Mouse (Mus musculus) midbrain, postnatal 0 days (tissue): ENCODE measurements around the gene Sucnr1. TPM values are rescaled to one million over a fixed set of nuclear protein-coding genes. Genes with fewer than 3 reads are reported as not detected.
"Not testable (repeated sequence)": the region's sequence is repeated elsewhere in the genome, so short reads cannot be mapped to it uniquely, and the experiment has no call there.

Source experiments
- ATAC-seq: fragments of 200-750 bp; cut with Nextera tagmentation; 2 replicates; pipeline ENCODE4 v1.8.0; 2017; ENCODE audit warnings: moderate number of reproducible peaks, mild to moderate bottlenecking, moderate TSS enrichment, moderate library complexity; ENCODE audit not compliant: low FRiP score
- DNase-seq: peaks from one replicate; pipeline ENCODE4 v3.0.0-alpha.2; 2015; ENCODE audit warnings: low spot score
- H3K27ac ChIP-seq: fragments of 300-500 bp; sonication (generic); 2 replicates; pipeline ENCODE4 v1.5.1; 2014; ENCODE audit warnings: low read depth, mild to moderate bottlenecking, low read length, mixed read lengths
- H3K27me3 ChIP-seq: fragments of 300-500 bp; sonication (generic); 2 replicates; pipeline ENCODE4 v1.6.1; 2014; ENCODE audit warnings: low read length, control low read depth, mixed read lengths; ENCODE audit not compliant: insufficient read depth
- H3K36me3 ChIP-seq: fragments of 300-500 bp; sonication (generic); 2 replicates; pipeline ENCODE4 v1.6.1; 2014; ENCODE audit warnings: low read length, control low read depth, mixed read lengths; ENCODE audit not compliant: insufficient read depth
- H3K4me1 ChIP-seq: fragments of 300-500 bp; sonication (generic); 2 replicates; pipeline ENCODE4 v1.6.1; 2014; ENCODE audit warnings: mild to moderate bottlenecking, control low read depth, antibody characterized with exemption, low read length, mixed read lengths; ENCODE audit not compliant: insufficient read depth
- H3K4me2 ChIP-seq: fragments of 300-500 bp; sonication (generic); 2 replicates; pipeline ENCODE4 v1.6.1; 2014; ENCODE audit warnings: low read depth, mild to moderate bottlenecking, low read length, mixed read lengths; ENCODE audit not compliant: poor library complexity, severe bottlenecking
- H3K4me3 ChIP-seq: fragments of 300-500 bp; sonication (generic); 2 replicates; pipeline ENCODE4 v1.5.1; 2014; ENCODE audit warnings: low read depth, mild to moderate bottlenecking, low read length, moderate library complexity
- H3K9ac ChIP-seq: fragments of 300-500 bp; sonication (generic); replicated peaks from 2 replicates; pipeline ENCODE4 v1.6.1; 2014; ENCODE audit warnings: mild to moderate bottlenecking, low read length, moderate library complexity, mixed read lengths; ENCODE audit not compliant: poor library complexity, severe bottlenecking
- H3K9me3 ChIP-seq: fragments of 300-500 bp; sonication (generic); 2 replicates; pipeline ENCODE4 v1.6.1; 2016; ENCODE audit warnings: low read length, control low read depth
- CTCF ChIP-seq: IDR thresholded peaks from 2 replicates; pipeline ENCODE4 v1.5.1; 2016; ENCODE audit warnings: antibody characterized with exemption, mild to moderate bottlenecking
- WGBS: fragments of 180-500 bp; shearing (Covaris S2); extraction: QIAGEN DNeasy Blood & Tissue Kit; methylation state at CpG from one replicate; pipeline ENCODE4 v1.1.7; 2014; 5-methylcytosine and 5-hydroxymethylcytosine counted together
- polyA plus RNA-seq: library from polyadenylated mRNA; unstranded; fragments of >200 nt; fragmentation: Nextera tagmentation; extraction: Ambion mirVana; gene quantifications from 2 replicates; pipeline ENCODE4 v1.2.1, GENCODE M21; 2015
- total RNA-seq: library from RNA; depleted of rRNA; stranded (reverse); fragments of >200 nt; gene quantifications from 2 replicates; pipeline ENCODE4 v1.2.3, GENCODE M21; 2014

The Sucnr1 gene
- total and polyA plus RNA-seq, 2 experiments from 2014 or later = not detected

DNA sequence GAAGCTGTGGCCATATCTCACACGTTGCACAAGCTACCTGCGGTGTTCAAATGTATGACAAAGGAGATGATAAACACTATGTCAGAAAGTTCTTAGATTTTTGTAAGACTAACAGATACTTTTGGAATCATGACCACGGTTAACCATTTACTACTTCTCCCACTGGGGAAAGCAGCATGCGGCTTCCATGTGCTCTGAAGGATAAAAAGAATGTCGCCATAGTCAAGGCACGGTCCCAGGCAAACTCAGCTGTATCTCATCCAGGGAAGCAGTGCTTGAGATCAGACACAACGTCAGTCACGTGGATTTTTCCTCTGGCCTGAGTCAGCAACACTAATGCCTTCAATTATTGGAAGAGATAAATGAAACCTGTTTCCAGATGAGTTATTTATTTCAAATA, 9.7 kb downstream of the Sucnr1 start:
- DNase-seq (no peak), ATAC-seq (no peak)
- H3K4me1 ChIP-seq = no peaks in the 10 kb centered on the region
- H3K27me3 ChIP-seq = no peaks in the 10 kb centered on the region
- no peaks in the 10 kb centered on the region for H3K9me3 ChIP-seq
- no peaks in the 10 kb centered on the region for H3K36me3 ChIP-seq
- no peak for TF ChIP-seq CTCF
- no peak overlapping the region for H3K27ac ChIP-seq
- H3K4me3 ChIP-seq = no peak overlapping the region
- H3K4me2 ChIP-seq = no peak overlapping the region
- WGBS = 88% methylated on average over 8 of the region's 8 CpGs
- H3K9ac ChIP-seq = no peak overlapping the region

DNA sequence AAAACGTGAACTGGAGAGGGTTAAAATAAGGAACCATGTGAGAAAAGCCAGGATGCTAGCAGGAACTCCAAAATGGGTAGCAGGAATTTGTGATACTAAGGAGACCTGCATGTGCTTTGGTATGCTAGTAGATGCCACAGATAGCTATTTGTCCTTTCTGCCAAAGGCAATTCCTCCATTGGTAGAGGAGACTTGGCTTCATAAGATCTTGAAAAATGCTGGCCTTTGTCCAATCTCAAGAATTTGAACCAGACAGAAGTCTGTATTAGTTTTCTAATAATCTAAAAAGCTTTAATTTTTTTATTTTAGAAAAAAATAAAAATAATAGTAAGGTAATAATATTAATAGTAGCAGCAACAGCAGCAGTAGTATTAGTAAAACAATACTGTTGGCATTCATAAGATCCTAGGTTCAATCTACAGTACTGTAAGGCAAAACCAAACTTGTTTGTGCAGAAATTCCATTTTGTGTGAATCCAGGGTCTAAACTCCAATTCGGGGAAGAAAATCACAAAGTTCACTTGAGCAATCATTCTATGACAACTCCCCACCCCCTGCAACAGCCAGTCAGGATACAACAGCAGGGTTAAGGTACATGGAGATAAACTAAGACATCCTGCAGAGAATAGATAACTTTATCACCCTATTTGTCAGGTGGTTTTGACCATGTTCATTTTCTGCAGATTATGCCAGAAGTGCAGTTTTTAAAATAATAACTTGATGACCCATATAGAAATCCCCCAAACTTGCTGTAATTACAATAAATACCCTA, 12.9 kb downstream of the Sucnr1 start:
- WGBS = 75% methylated on average over 2 of the region's 2 CpGs

DNA sequence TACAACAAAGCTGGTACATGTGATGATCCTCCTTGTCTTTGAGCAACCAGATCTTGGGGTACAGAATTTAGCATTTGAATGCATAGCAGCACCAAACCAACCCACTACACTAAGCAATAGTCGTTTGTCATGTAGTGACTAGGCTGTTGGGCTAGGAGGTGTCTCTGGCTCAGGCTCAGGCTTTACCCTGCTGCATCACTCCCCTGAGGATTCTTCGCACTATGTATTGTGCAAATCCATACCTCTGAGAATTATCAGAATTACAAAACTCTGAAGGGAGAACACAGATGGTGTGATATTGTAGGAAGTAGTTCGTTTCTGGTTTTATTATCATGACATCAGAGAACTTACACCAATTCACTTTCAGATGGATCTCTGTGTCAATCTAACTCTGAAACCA, 15.3 kb downstream of the Sucnr1 start:
- Histone ChIP-seq H3K4me2 (no peak overlapping the region), H3K27me3 (no peaks in the 10 kb centered on the region), H3K9me3 (no peaks in the 10 kb centered on the region), H3K9ac (no peak overlapping the region), H3K4me3 (no peak overlapping the region), H3K4me1 (no peaks in the 10 kb centered on the region), H3K36me3 (no peaks in the 10 kb centered on the region), H3K27ac (no peak overlapping the region)
- whole genome bisulfite sequencing = 79% methylated on average over 3 of the region's 3 CpGs
- ATAC-seq = no peak
- no peak for DNase-seq
- TF ChIP-seq CTCF = no peak

More for the DNA sequence above, 12.9 kb downstream of the Sucnr1 start:
- DNase-seq (no peak), ATAC-seq (no peak)
- no peaks in the 10 kb centered on the region for H3K27me3 ChIP-seq
- H3K9me3 ChIP-seq = no peaks in the 10 kb centered on the region
- no peaks in the 10 kb centered on the region for H3K36me3 ChIP-seq
- H3K9ac ChIP-seq = no peak overlapping the region
- H3K27ac ChIP-seq = no peak overlapping the region
- TF ChIP-seq CTCF = no peak
- H3K4me3 ChIP-seq = no peak overlapping the region
- H3K4me2 ChIP-seq = no peak overlapping the region
- H3K4me1 ChIP-seq = no peaks in the 10 kb centered on the region

DNA sequence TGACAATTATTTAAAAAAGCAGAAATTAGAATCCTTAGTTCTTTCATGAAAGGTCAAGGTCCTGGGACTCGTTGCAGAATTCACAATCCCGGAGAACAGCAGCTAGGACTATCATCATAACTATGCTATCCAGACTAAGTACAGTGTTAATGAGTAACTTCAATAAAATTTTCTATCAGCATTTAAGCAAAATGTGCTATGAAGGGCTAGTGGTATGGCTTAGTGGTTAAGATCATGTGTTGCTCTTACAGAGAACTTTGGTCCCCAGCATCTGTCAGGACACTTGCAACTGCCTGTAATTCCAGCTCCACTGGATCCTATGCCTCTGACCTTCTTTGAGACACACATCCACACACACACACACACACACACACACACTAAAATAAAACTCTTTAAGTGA, 15.8 kb downstream of the Sucnr1 start:
- 89% methylated on average over 2 of the region's 2 CpGs for WGBS
- ATAC-seq = no peak
- H3K27me3 ChIP-seq = no peaks in the 10 kb centered on the region

DNA sequence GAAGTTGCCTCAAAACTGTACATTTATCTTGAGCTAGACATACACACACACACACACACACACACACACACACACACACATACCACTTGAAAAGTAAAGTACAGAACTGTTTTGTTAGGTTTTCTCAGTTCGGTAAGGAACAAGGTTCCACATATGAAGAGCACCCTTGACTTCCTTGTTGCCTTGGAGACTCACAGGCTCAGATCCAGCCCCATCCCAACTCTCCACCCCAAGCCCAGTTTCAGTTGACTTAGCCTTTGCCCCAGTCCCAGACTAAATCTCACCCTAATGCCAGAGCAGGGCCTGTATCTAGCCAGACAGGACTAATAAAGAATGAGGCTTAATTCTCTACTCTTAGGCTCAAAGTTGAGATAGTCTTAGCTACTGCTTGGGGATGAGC, 16.9 kb downstream of the Sucnr1 start:
- 86% methylated on average over 1 of the region's 1 CpGs for WGBS

More for the DNA sequence above, 15.8 kb downstream of the Sucnr1 start:
- no peak for DNase-seq
- no peak overlapping the region for H3K4me3 ChIP-seq
- no peak for TF ChIP-seq CTCF
- no peak overlapping the region for H3K27ac ChIP-seq
- no peaks in the 10 kb centered on the region for H3K36me3 ChIP-seq
- H3K9ac ChIP-seq = no peak overlapping the region
- H3K9me3 ChIP-seq = no peaks in the 10 kb centered on the region
- H3K4me1 ChIP-seq = no peaks in the 10 kb centered on the region
- H3K4me2 ChIP-seq = no peak overlapping the region

DNA sequence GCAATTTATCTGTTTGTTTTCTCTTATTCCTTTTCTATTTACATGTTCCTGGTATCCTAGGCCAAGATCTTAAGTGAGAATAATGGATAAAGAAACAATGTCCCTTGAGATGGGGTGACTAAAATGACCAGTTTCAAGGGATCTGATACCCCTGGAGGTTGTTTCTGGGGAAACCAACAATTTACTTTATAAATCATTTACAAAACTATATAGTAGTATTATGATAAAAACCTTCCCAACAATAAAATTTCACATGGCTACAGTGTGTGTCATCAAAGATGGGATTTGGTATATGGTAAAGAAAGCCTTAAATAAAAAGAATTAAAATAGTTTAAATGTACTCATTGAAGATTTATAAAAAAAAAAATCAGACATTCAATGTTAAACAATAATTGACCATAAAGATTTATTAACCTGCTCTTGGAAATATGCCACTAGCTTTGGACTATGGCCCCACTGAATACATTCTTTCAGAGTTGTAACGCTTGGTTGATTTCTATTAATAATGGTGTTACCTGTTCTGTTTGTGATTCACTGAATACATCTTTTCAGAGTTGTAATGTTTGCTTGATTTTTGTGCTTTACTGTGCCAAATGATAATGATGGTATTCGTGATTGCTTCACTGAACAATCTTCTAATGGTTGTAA, 22.9 kb downstream of the Sucnr1 start:
- Histone ChIP-seq H3K27ac (no peak overlapping the region), H3K9ac (no peak overlapping the region), H3K27me3 (no peaks in the 10 kb centered on the region), H3K9me3 (no peaks in the 10 kb centered on the region), H3K4me2 (no peak overlapping the region), H3K36me3 (no peaks in the 10 kb centered on the region), H3K4me3 (no peak overlapping the region), H3K4me1 (no peaks in the 10 kb centered on the region)
- DNase-seq (no peak), ATAC-seq (no peak)
- WGBS = 80% methylated on average over 2 of the region's 2 CpGs
- no peak for TF ChIP-seq CTCF

More for the DNA sequence above, 16.9 kb downstream of the Sucnr1 start:
- H3K9ac ChIP-seq = no peak overlapping the region
- no peaks in the 10 kb centered on the region for H3K4me1 ChIP-seq
- no peak overlapping the region for H3K4me2 ChIP-seq
- no peak for DNase-seq
- no peaks in the 10 kb centered on the region for H3K36me3 ChIP-seq
- no peaks in the 10 kb centered on the region for H3K27me3 ChIP-seq
- no peak for ATAC-seq
- H3K4me3 ChIP-seq = no peak overlapping the region
- H3K27ac ChIP-seq = no peak overlapping the region
- no peaks in the 10 kb centered on the region for H3K9me3 ChIP-seq
- TF ChIP-seq CTCF = no peak

DNA sequence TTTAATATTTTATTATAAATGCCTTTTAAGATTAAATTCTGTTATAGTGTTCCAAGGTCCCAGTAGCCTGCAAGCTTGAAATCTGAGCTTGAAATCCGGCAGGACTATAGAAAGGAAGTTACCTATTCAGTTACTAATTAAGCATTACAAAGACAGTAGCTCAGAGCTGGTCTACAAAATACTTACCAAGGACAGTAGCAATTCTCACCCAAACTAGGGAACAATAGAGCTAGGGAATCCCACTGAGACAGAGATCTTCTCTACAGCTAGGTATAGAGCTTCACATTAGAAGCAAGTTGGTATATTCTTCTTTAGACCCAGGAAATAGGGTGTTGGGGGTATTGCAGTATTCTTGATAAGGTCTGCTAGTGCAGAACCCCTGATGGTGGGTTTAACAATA, 24.8 kb downstream of the Sucnr1 start:
- H3K4me3 ChIP-seq, H3K4me1 ChIP-seq, DNase-seq, ATAC-seq, H3K27me3 ChIP-seq, H3K36me3 ChIP-seq, H3K9ac ChIP-seq, H3K27ac ChIP-seq, H3K9me3 ChIP-seq, H3K4me2 ChIP-seq: not testable (repeated sequence)
- WGBS = 68% methylated on average over 1 of the region's 1 CpGs
